Mouse (Mus musculus): ENCODE measurements around the gene Rbm12. TPM values are rescaled to one million over a fixed set of nuclear protein-coding genes. Genes with fewer than 3 reads are reported as not detected.
"Not testable (repeated sequence)": the region's sequence is repeated elsewhere in the genome, so short reads cannot be mapped to it uniquely, and the experiment has no call there.

The Rbm12 gene
- 6.4 TPM in 2 replicates for polyA plus RNA-seq (2012; ENCODE audit: insufficient read depth, insufficient read length, missing spikeins)

GRCm38 (mm10) chr2:156111358-156112079, at the start of gene Rbm12, which contains the start of gene Cpne1:
Rbm12 (minus strand) TSS chr2:156111978.
Cpne1 (minus strand) TSS chr2:156111965.
- Histone ChIP-seq H3K4me1 (ENCODE audit: control insufficient read depth, insufficient read depth, insufficient read length, low read length) (peaks cover 4% of the 10 kb centered on the region), H3K27ac (replicated peaks; ENCODE audit: low read depth, low read length) (peak within 1 kb of the TSS; percentile 92), H3K4me3 (ENCODE audit: insufficient read depth, low read depth, low read length) (peak within 1 kb of the TSS; percentile 90)

- Histone ChIP-seq H3K27ac (replicated peaks; ENCODE audit: low read depth, low read length) (no peak overlapping the region), H3K4me1 (ENCODE audit: control insufficient read depth, insufficient read depth, insufficient read length, low read length) (no peaks in the 10 kb centered on the region), H3K4me3 (ENCODE audit: insufficient read depth, low read depth, low read length) (no peak overlapping the region)
Measured at GRCm38 (mm10) chr2:156151538-156151937, 39.8 kb upstream of the Rbm12 start.

GRCm38 (mm10) chr2:156147316-156147915, 35.6 kb upstream of the Rbm12 start:
- peaks cover 4% of the 10 kb centered on the region; the same call in 1 of the 2 replicates for H3K4me1 ChIP-seq (ENCODE audit: control insufficient read depth, insufficient read depth, insufficient read length, low read length)
- no peak overlapping the region for H3K27ac ChIP-seq (replicated peaks; ENCODE audit: low read depth, low read length)
- H3K4me3 ChIP-seq (ENCODE audit: insufficient read depth, low read depth, low read length) = no peak overlapping the region

- H3K4me3 ChIP-seq (ENCODE audit: insufficient read depth, low read depth, low read length) = no peak overlapping the region
Measured at GRCm38 (mm10) chr2:156146272-156146989, 34.7 kb upstream of the Rbm12 start.

GRCm38 (mm10) chr2:156145486-156146130, 33.8 kb upstream of the Rbm12 start:
- peaks cover 4% of the 10 kb centered on the region; the same call in 1 of the 2 replicates for H3K4me1 ChIP-seq (ENCODE audit: control insufficient read depth, insufficient read depth, insufficient read length, low read length)
- H3K27ac ChIP-seq (replicated peaks; ENCODE audit: low read depth, low read length) = no peak overlapping the region
- no peak overlapping the region for H3K4me3 ChIP-seq (ENCODE audit: insufficient read depth, low read depth, low read length)

More at GRCm38 (mm10) chr2:156146272-156146989, 34.7 kb upstream of the Rbm12 start:
- Histone ChIP-seq H3K4me1 (ENCODE audit: control insufficient read depth, insufficient read depth, insufficient read length, low read length) (peaks cover 4% of the 10 kb centered on the region; the same call in 1 of the 2 replicates), H3K27ac (replicated peaks; ENCODE audit: low read depth, low read length) (no peak overlapping the region)

- H3K4me1 ChIP-seq (ENCODE audit: control insufficient read depth, insufficient read depth, insufficient read length, low read length) = peaks cover 4% of the 10 kb centered on the region; the same call in 1 of the 2 replicates
- peak within 1 kb of the TSS; percentile 84 for H3K27ac ChIP-seq (replicated peaks; ENCODE audit: low read depth, low read length)
- peak within 1 kb of the TSS; percentile 93 for H3K4me3 ChIP-seq (ENCODE audit: insufficient read depth, low read depth, low read length)
Measured at GRCm38 (mm10) chr2:156143953-156144724, 32.4 kb upstream of the Rbm12 start, which contains the start of the genes Romo1 and Nfs1. Romo1 (plus strand) TSS chr2:156144039. Nfs1 (minus strand) TSS chr2:156144186.

GRCm38 (mm10) chr2:156143367-156143766, 31.6 kb upstream of the Rbm12 start:
- H3K4me1 ChIP-seq (ENCODE audit: control insufficient read depth, insufficient read depth, insufficient read length, low read length) = peaks cover 4% of the 10 kb centered on the region; the same call in 1 of the 2 replicates
- peak overlapping the region; percentile 93 for H3K4me3 ChIP-seq (ENCODE audit: insufficient read depth, low read depth, low read length)
- H3K27ac ChIP-seq (replicated peaks; ENCODE audit: low read depth, low read length) = no peak overlapping the region

GRCm38 (mm10) chr2:156142820-156143219, 31.0 kb upstream of the Rbm12 start:
- no peak overlapping the region for H3K27ac ChIP-seq (replicated peaks; ENCODE audit: low read depth, low read length)
- no peak overlapping the region for H3K4me3 ChIP-seq (ENCODE audit: insufficient read depth, low read depth, low read length)
- peaks cover 4% of the 10 kb centered on the region; the same call in 1 of the 2 replicates for H3K4me1 ChIP-seq (ENCODE audit: control insufficient read depth, insufficient read depth, insufficient read length, low read length)

GRCm38 (mm10) chr2:156135695-156136094, 23.9 kb upstream of the Rbm12 start:
- no peaks in the 10 kb centered on the region for H3K4me1 ChIP-seq (ENCODE audit: control insufficient read depth, insufficient read depth, insufficient read length, low read length)
- H3K27ac ChIP-seq (replicated peaks; ENCODE audit: low read depth, low read length) = no peak overlapping the region
- no peak overlapping the region for H3K4me3 ChIP-seq (ENCODE audit: insufficient read depth, low read depth, low read length)

GRCm38 (mm10) chr2:156134161-156134560, 22.4 kb upstream of the Rbm12 start:
- Histone ChIP-seq H3K4me3 (ENCODE audit: insufficient read depth, low read depth, low read length) (no peak overlapping the region), H3K4me1 (ENCODE audit: control insufficient read depth, insufficient read depth, insufficient read length, low read length) (no peaks in the 10 kb centered on the region)

GRCm38 (mm10) chr2:156126992-156127391, 15.2 kb upstream of the Rbm12 start, which contains the start of gene Gm28036:
Gm28036 (minus strand) TSS chr2:156127092.
- Histone ChIP-seq H3K4me3 (ENCODE audit: insufficient read depth, low read depth, low read length) (no peak within 1 kb of the TSS), H3K27ac (replicated peaks; ENCODE audit: low read depth, low read length) (no peak within 1 kb of the TSS), H3K4me1 (ENCODE audit: control insufficient read depth, insufficient read depth, insufficient read length, low read length) (no peaks in the 10 kb centered on the region)

More at GRCm38 (mm10) chr2:156134161-156134560, 22.4 kb upstream of the Rbm12 start:
- H3K27ac ChIP-seq (replicated peaks; ENCODE audit: low read depth, low read length) = no peak overlapping the region

- no peak overlapping the region for H3K27ac ChIP-seq (replicated peaks; ENCODE audit: low read depth, low read length)
- H3K4me1 ChIP-seq (ENCODE audit: control insufficient read depth, insufficient read depth, insufficient read length, low read length) = no peaks in the 10 kb centered on the region
- H3K4me3 ChIP-seq (ENCODE audit: insufficient read depth, low read depth, low read length) = no peak overlapping the region
Measured at GRCm38 (mm10) chr2:156123731-156124130, 12.0 kb upstream of the Rbm12 start.

GRCm38 (mm10) chr2:156119566-156119965, 7.8 kb upstream of the Rbm12 start:
- H3K4me1 ChIP-seq (ENCODE audit: control insufficient read depth, insufficient read depth, insufficient read length, low read length) = no peaks in the 10 kb centered on the region
- no peak overlapping the region for H3K4me3 ChIP-seq (ENCODE audit: insufficient read depth, low read depth, low read length)
- no peak overlapping the region for H3K27ac ChIP-seq (replicated peaks; ENCODE audit: low read depth, low read length)

- H3K4me3 ChIP-seq (ENCODE audit: insufficient read depth, low read depth, low read length) = peak overlapping the region; percentile 90
- H3K4me1 ChIP-seq (ENCODE audit: control insufficient read depth, insufficient read depth, insufficient read length, low read length); H3K27ac ChIP-seq (replicated peaks; ENCODE audit: low read depth, low read length): not testable (repeated sequence)
Measured at GRCm38 (mm10) chr2:156112080-156112423, 274 bp upstream of the Rbm12 start.
